Mouse (Mus musculus) cortical plate, adult 2 months (tissue): ENCODE results near the gene Map4k1.

Source experiments
- CTCF ChIP-seq: fragments of 200-500 bp; IDR thresholded peaks from 2 replicates; pipeline ENCODE4 v1.5.1; 2011; ENCODE audit warnings: mild to moderate bottlenecking, control low read depth, low read length; ENCODE audit not compliant: insufficient read depth; ENCODE audit errors: extremely low read depth
- POLR2A ChIP-seq: fragments of 200-500 bp; IDR thresholded peaks from 2 replicates; pipeline ENCODE4 v1.6.1; 2011; ENCODE audit warnings: mild to moderate bottlenecking, low read length, control low read depth; ENCODE audit not compliant: insufficient read depth; ENCODE audit errors: extremely low read depth

GRCm38 (mm10) chr7:29008714-29009113 is 26.9 kb downstream of the Map4k1 start:
- TF ChIP-seq CTCF: no peak
- TF ChIP-seq POLR2A: no peak
